Mouse (Mus musculus) megakaryocyte, embryonic 14.5 days (primary cell): Measurements from ENCODE around the gene Il31ra.

Source experiments
- FLI1 ChIP-seq: IDR thresholded peaks from 2 replicates; pipeline ENCODE4 v1.6.1; 2012; ENCODE audit warnings: low read length, inconsistent platforms, mixed read lengths
- GATA1 ChIP-seq: IDR thresholded peaks from 3 replicates; pipeline ENCODE4 v1.6.1; 2012; ENCODE audit warnings: mixed read lengths, low read length, inconsistent platforms, borderline replicate concordance

DNA sequence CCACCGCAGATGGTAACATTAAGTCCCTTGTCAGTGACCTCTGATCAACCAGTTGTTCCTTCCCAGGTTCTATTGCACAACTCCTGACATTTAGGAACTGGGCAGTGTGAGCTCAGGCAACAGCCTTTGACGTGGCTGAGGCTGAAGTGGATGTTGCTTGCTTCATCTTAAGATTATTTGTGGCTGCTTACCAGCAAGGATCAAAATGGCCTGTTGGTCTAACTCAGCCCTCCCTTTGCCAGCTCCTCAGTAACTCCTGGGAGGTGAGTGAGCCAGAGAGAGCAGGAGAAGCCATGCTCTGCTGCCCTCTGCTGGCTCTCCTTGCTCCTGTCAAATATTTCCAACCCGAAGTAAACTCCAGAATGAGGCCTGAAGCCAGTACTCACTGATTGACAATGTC, 64.3 kb downstream of the Il31ra start:
- TF ChIP-seq GATA1 (no peak), FLI1 (no peak)
